Mouse (Mus musculus) neural tube, embryonic 12.5 days (tissue): ENCODE measurements at regions not wholly inside any gene's neighbourhood (a gene's known extent, or its start where the extent isn't known, plus 50 kb on each side); places are given as distances from the start of the nearest gene placed in this dataset.

Experiments
- ATAC-seq: fragments of 200-750 bp; cut with Nextera tagmentation; 2 replicates; pipeline ENCODE4 v1.8.0; 2017; ENCODE audit warnings: low read depth, mild to moderate bottlenecking, moderate TSS enrichment, moderate library complexity; ENCODE audit not compliant: low FRiP score
- H3K27ac ChIP-seq: fragments of 300-500 bp; sonication (generic); 2 replicates; pipeline ENCODE4 v1.5.1; 2016
- H3K27me3 ChIP-seq: fragments of 300-500 bp; sonication (generic); replicated peaks from 2 replicates; pipeline ENCODE4 v1.6.1; 2016; ENCODE audit warnings: mild to moderate bottlenecking
- H3K36me3 ChIP-seq: fragments of 300-500 bp; sonication (generic); 2 replicates; pipeline ENCODE4 v1.6.1; 2016; ENCODE audit warnings: mild to moderate bottlenecking
- H3K4me1 ChIP-seq: fragments of 300-500 bp; sonication (generic); 2 replicates; pipeline ENCODE4 v1.6.1; 2016
- H3K4me2 ChIP-seq: fragments of 300-500 bp; sonication (generic); replicated peaks from 2 replicates; pipeline ENCODE4 v1.6.1; 2016; ENCODE audit warnings: mild to moderate bottlenecking
- H3K4me3 ChIP-seq: fragments of 300-500 bp; sonication (generic); 2 replicates; pipeline ENCODE4 v1.5.1; 2016
- H3K9ac ChIP-seq: fragments of 300-500 bp; sonication (generic); 2 replicates; pipeline ENCODE4 v1.6.1; 2016; ENCODE audit warnings: mild to moderate bottlenecking
- H3K9me3 ChIP-seq: fragments of 300-500 bp; sonication (generic); 2 replicates; pipeline ENCODE4 v1.6.1; 2016; ENCODE audit warnings: mild to moderate bottlenecking
- whole genome bisulfite sequencing: fragments of 180-500 bp; shearing (Covaris S2); methylation state at CpG from one replicate; pipeline ENCODE4 v1.1.7; 2016; 5-methylcytosine and 5-hydroxymethylcytosine counted together

DNA sequence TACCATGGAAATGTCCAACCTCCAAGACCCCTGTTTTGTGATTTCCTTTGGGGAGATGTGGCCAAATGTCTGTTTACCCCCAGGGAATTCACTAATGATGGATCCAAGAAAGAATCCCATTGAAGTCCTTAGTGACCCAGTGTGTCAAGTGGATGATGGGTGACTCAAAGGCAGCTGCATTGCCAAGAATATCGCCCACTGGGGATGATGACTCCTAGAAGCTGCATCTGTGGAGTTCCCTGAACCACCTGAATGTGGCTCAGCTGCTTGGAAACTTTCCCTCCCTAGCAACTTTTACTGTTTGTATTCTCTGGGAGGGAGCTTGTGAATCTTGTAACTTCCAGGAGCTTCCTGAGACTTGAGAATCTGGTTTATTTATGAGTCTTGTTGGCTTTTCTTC is 578.3 kb downstream of the 1810013L24Rik start:
- H3K9me3 ChIP-seq = no peaks in the 10 kb centered on the region
- H3K4me3 ChIP-seq = no peak overlapping the region
- H3K27ac ChIP-seq = no peak overlapping the region
- no peak overlapping the region for H3K9ac ChIP-seq
- no peak overlapping the region for H3K4me2 ChIP-seq
- no peak for ATAC-seq
- no peaks in the 10 kb centered on the region for H3K4me1 ChIP-seq
- H3K27me3 ChIP-seq = no peaks in the 10 kb centered on the region
- 93% methylated on average over 1 of the region's 1 CpGs for WGBS
- no peaks in the 10 kb centered on the region for H3K36me3 ChIP-seq

DNA sequence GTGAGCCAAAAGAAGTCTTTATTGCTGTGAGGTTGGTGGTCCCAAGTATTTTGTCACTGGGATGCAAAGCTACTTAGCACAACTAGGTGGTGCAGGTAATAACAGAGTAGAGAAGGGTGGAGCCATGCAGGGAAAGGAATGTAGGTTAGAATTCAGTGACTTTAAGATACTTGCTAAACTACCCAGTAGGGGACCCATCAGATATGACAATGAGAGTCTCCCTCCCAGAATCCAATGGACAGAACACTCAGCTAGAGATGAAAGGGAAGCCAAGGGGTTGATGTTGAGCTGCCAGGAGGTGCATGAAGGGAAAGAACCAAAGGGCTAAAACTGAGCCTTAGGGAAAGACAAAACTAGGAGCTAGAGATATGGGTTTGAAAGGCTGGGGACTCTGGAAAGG is 564.9 kb downstream of the Grin2a start:
- Histone ChIP-seq H3K9ac (no peak overlapping the region), H3K9me3 (no peaks in the 10 kb centered on the region), H3K4me2 (no peak overlapping the region), H3K27ac (no peak overlapping the region), H3K27me3 (no peaks in the 10 kb centered on the region), H3K36me3 (no peaks in the 10 kb centered on the region), H3K4me1 (no peaks in the 10 kb centered on the region), H3K4me3 (no peak overlapping the region)
- no peak for ATAC-seq

DNA sequence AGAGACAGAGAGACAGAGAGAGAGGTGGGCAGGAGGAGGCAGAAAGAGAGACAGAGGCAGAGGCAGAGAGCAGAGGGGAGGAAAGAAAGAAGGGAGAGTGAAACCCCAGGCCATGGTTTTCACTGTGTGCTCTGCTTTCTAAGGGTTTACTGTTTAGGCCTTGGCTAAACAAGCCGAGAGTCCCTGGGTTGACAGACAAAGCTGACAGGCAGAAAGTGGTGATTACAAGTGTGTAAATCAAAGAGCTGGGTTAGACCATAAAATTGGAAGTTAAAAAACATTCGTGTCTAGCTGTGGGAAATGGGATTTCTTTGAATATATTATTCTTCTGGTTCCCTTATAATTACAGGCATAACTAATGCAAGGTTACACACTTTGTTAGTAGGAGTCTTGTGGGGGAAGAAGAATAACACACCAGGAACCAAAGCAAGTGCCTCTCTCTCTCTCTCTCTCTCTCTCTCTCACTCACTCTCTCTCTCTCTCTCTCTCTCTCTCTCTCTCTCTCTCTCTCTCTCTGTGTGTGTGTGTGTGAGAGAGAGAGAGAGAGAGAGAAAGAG is 556.0 kb downstream of the Grin2a start:
- H3K9me3 ChIP-seq = no peaks in the 10 kb centered on the region
- no peak overlapping the region for H3K4me2 ChIP-seq
- no peaks in the 10 kb centered on the region for H3K36me3 ChIP-seq
- H3K9ac ChIP-seq = no peak overlapping the region
- peak; percentile 85 for ATAC-seq
- 0 out of 2 replicates have a peak, but pooled peaks cover 4% of the 10 kb centered on the region for H3K27me3 ChIP-seq
- no peaks in the 10 kb centered on the region for H3K4me1 ChIP-seq
- no peak overlapping the region for H3K27ac ChIP-seq
- WGBS = 4% methylated on average over 2 of the region's 2 CpGs
- H3K4me3 ChIP-seq = no peak overlapping the region

DNA sequence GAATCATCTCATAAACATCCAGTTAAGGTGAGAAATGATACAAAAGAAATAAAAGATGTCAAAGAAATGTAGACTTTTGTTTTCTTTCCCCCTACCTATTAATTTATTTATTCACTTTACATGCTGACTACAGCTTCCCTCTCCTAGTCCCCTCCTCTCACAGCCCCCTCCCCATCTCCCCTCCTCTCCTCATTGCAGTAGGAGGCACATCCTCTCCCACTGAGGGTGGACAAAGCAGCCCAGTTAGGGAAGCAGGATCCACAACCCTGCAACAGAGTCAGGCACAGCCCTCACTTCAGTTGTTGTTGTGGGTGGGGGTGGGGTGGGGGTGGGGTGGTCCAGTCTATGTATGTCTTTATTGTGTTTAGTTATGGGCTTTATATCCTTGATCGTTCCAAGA is 555.5 kb downstream of the Grin2a start:
- Histone ChIP-seq H3K4me3 (no peak overlapping the region), H3K9ac (no peak overlapping the region), H3K27ac (no peak overlapping the region), H3K4me2 (no peak overlapping the region), H3K27me3 (0 out of 2 replicates have a peak, but pooled peaks cover 4% of the 10 kb centered on the region), H3K36me3 (no peaks in the 10 kb centered on the region), H3K4me1 (no peaks in the 10 kb centered on the region), H3K9me3 (no peaks in the 10 kb centered on the region)
- peak; percentile 77 for ATAC-seq
- WGBS = 56% methylated on average over 1 of the region's 1 CpGs

DNA sequence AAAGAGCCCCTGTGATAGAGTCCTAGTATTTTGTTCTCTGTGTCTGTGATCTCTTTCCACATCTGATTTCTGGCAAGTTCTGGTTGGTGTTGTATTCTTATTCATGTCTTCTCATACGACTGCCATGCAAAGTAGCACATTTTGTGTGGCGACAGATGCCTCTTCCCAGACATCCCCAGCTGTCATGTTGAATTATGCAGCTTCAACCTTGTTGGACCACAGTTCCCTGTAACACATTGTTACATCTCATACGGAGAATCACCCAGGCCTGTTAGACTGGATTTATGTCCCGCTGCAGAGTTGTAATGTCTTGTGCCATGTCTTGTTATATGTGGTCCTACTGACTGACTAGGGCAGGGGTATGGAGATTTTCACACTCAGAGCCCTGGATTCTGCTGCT is 543.3 kb downstream of the Grin2a start:
- no peak overlapping the region for H3K4me3 ChIP-seq
- no peak overlapping the region for H3K9ac ChIP-seq
- WGBS = 70% methylated on average over 4 of the region's 4 CpGs
- H3K9me3 ChIP-seq = no peaks in the 10 kb centered on the region
- no peak overlapping the region for H3K27ac ChIP-seq
- H3K4me1 ChIP-seq = no peaks in the 10 kb centered on the region
- no peaks in the 10 kb centered on the region for H3K27me3 ChIP-seq
- H3K36me3 ChIP-seq = no peaks in the 10 kb centered on the region
- H3K4me2 ChIP-seq = no peak overlapping the region
- ATAC-seq = no peak

DNA sequence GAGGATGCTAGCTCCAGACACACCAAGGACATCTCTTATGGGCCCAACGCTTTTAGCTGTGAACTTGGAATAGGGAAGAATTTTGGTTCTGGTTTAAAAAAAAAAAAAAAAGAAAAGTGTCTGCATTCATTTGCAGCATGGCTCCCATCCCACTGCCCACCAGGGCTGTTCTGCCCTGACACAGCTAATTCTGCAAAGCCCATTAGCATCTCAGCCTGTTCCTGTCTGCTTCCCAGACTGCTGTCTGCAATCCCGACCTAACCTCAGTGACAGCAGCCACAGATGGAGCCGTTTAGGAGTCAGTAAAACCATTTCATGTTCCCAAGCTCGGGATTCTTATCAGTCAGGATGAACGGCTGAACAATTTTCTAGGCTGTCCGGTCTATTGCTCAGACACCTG is 537.8 kb downstream of the Grin2a start:
- H3K4me3 ChIP-seq = no peak overlapping the region
- WGBS = 63% methylated on average over 6 of the region's 6 CpGs
- H3K27ac ChIP-seq = no peak overlapping the region
- no peaks in the 10 kb centered on the region for H3K9me3 ChIP-seq
- no peaks in the 10 kb centered on the region for H3K36me3 ChIP-seq
- H3K27me3 ChIP-seq = no peaks in the 10 kb centered on the region
- ATAC-seq = no peak
- H3K4me2 ChIP-seq = no peak overlapping the region
- no peaks in the 10 kb centered on the region for H3K4me1 ChIP-seq
- no peak overlapping the region for H3K9ac ChIP-seq

DNA sequence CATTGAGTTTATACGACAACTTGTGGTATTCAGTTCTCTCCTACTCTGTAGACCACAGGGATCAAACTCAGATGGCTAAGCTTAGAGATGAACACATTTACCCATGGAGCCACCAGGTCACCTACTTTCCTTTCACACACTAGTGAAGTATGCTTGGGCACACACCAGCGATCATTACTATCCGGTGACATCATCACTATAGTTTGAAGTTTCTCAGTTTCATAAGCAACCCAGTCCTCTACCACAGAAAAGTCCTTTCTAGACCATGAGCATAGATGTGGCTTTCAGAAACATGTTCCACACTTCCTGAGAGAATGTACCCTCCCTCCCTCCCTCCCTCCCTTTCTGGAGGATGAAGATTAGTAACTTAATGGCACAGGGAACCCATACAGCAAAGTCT is 532.9 kb downstream of the Grin2a start:
- no peaks in the 10 kb centered on the region for H3K27me3 ChIP-seq
- H3K27ac ChIP-seq = no peak overlapping the region
- no peak overlapping the region for H3K9ac ChIP-seq
- ATAC-seq = no peak
- H3K36me3 ChIP-seq = no peaks in the 10 kb centered on the region
- H3K4me3 ChIP-seq = no peak overlapping the region
- H3K4me1 ChIP-seq = no peaks in the 10 kb centered on the region
- H3K9me3 ChIP-seq = no peaks in the 10 kb centered on the region
- 86% methylated on average over 3 of the region's 3 CpGs for WGBS
- no peak overlapping the region for H3K4me2 ChIP-seq

DNA sequence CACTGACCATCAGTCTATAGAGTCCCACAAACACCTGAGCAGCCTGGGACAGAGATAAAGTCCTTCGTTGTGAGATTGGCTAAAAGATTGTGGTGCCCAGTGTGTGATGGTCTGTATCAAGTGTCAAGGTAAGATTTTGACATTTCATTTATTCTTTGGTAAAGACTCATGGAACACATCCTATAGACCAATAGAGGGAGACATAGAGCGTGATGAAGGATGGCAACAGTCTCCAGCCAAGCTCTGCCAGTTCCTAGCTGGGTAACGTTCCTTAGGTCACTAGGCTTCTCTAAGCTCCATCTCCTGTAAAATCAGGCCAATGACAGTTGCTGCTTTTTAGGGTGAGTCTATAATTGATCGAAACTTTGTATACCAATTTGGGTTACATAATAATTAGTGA is 526.0 kb downstream of the Grin2a start:
- Histone ChIP-seq H3K36me3 (no peaks in the 10 kb centered on the region), H3K9me3 (no peaks in the 10 kb centered on the region), H3K27me3 (no peaks in the 10 kb centered on the region), H3K9ac (no peak overlapping the region), H3K4me3 (no peak overlapping the region), H3K4me2 (no peak overlapping the region), H3K27ac (no peak overlapping the region), H3K4me1 (no peaks in the 10 kb centered on the region)
- WGBS = 69% methylated on average over 4 of the region's 4 CpGs
- no peak for ATAC-seq

DNA sequence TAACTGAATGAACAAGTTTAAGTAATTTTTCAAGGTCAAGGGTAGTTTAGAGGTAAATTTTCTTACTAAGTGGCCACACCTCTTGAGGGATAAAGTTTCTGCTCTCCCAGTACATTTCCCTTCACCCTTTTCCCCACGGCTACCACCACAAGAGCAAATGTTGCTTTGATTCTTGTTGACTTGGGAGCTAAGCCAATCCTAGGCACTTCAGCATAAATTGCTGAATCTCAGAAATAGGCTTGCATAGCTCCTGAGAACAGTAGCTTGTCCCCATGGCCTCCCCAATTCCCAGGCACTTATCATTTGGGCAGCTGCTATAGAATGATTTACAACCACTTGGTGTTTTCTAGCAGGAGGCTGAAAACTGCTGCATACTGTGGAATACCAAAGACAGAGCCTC is 510.1 kb downstream of the Grin2a start:
- Histone ChIP-seq H3K27ac (no peak overlapping the region), H3K4me2 (no peak overlapping the region), H3K4me1 (no peaks in the 10 kb centered on the region), H3K4me3 (no peak overlapping the region), H3K9ac (no peak overlapping the region), H3K36me3 (no peaks in the 10 kb centered on the region), H3K27me3 (no peaks in the 10 kb centered on the region), H3K9me3 (no peaks in the 10 kb centered on the region)
- ATAC-seq = no peak
- whole genome bisulfite sequencing = 80% methylated on average over 1 of the region's 1 CpGs

DNA sequence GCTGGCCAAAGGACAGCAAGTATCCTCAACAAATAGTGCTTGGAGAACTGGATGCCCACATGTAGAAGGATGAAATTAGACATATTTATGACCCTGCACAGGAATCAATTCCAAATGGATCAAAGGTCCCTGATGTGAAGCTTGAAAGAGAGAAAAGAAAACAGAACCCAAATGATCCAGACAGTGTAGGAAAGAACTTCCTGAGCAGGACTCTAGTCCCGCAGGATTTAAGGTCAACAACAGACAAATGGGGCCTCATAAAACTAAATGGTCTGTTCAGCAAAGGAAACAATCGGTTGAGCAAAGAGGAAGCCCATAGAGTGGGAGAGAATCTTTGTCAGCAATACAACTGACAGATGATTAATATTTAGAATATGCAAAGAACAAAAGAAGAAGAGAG is 497.1 kb downstream of the Grin2a start:
- 8% methylated on average over 2 of the region's 2 CpGs for WGBS
- Histone ChIP-seq H3K4me1 (no peaks in the 10 kb centered on the region), H3K9ac (no peak overlapping the region), H3K4me3 (no peak overlapping the region), H3K9me3 (no peaks in the 10 kb centered on the region), H3K27ac (no peak overlapping the region), H3K27me3 (no peaks in the 10 kb centered on the region), H3K36me3 (no peaks in the 10 kb centered on the region), H3K4me2 (no peak overlapping the region)
- ATAC-seq = no peak

DNA sequence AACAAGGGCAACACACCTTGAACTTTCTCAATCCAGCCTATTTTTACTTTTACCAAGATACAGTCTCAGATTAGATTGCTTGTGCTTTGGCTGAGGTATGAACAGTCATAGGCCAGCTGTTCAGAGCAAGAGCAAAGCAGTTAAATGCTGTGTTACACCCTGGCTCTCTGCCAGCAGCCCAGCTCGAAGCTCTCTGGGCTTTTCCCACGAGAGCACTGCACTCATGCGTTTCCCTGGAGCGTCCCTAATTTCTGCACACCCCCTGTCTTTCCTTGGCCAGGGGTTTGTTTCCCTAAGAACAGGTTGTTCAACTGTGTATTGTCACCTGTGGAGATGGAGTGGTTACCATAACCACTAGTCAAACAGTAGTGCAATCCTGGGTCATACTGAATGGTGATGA is 493.6 kb downstream of the Grin2a start:
- H3K9me3 ChIP-seq = no peaks in the 10 kb centered on the region
- H3K4me3 ChIP-seq = no peak overlapping the region
- 55% methylated on average over 4 of the region's 4 CpGs for WGBS
- no peak overlapping the region for H3K27ac ChIP-seq
- 0 out of 2 replicates have a peak, but pooled peaks have one; percentile 13 for ATAC-seq
- no peaks in the 10 kb centered on the region for H3K4me1 ChIP-seq
- H3K4me2 ChIP-seq = no peak overlapping the region
- no peaks in the 10 kb centered on the region for H3K36me3 ChIP-seq
- no peaks in the 10 kb centered on the region for H3K27me3 ChIP-seq
- H3K9ac ChIP-seq = no peak overlapping the region

DNA sequence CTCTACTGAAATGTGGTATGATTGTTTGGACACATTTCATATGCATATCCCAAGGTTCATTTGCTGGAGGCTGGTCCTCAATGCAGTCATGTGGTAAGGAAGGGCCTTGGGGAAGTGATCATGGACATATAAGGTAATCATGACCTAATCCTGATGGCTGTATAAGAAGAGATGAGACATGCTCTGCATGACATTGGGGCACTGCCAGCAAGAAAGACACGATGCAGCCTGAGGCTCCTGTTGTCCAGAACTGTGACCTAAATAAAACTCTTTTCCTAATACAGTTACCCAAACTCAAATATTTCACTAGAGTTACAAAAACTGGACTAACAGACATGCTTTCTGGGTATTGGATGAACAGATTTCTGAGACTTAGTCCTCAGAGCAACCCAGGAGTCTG is 485.7 kb downstream of the Grin2a start:
- WGBS = 92% methylated on average over 1 of the region's 1 CpGs
- no peak for ATAC-seq

DNA sequence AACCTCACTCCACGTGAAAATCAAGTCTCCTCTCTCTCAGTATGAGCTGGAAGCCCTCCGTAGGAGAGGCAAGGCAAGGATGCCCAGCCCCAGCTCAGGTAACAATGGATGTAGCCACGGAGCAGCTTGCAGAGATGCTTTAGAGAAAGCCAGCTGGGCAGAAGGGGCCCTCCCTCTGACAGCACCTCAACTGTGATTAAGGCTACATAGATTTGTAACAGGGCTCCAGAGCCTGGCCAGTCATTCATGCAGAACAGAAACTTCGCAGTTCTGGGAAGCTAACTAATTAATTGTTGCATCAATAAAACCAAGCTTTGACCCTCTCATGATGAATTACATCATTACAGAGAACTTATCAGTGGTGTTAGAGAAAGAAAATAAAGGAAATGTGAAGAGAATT is 480.8 kb downstream of the Grin2a start:
- WGBS = 59% methylated on average over 4 of the region's 4 CpGs
- H3K27me3 ChIP-seq = no peaks in the 10 kb centered on the region
- 0 out of 2 replicates have a peak, but pooled peaks cover 3% of the 10 kb centered on the region for H3K9me3 ChIP-seq
- no peak for ATAC-seq
- no peak overlapping the region for H3K4me2 ChIP-seq
- no peak overlapping the region for H3K27ac ChIP-seq
- no peaks in the 10 kb centered on the region for H3K4me1 ChIP-seq
- H3K9ac ChIP-seq = no peak overlapping the region
- no peak overlapping the region for H3K4me3 ChIP-seq
- no peaks in the 10 kb centered on the region for H3K36me3 ChIP-seq

More for the DNA sequence above, 485.7 kb downstream of the Grin2a start:
- no peak overlapping the region for H3K27ac ChIP-seq
- H3K9me3 ChIP-seq = no peaks in the 10 kb centered on the region
- no peaks in the 10 kb centered on the region for H3K36me3 ChIP-seq
- H3K4me1 ChIP-seq = no peaks in the 10 kb centered on the region
- no peak overlapping the region for H3K4me2 ChIP-seq
- no peak overlapping the region for H3K4me3 ChIP-seq
- H3K27me3 ChIP-seq = no peaks in the 10 kb centered on the region
- H3K9ac ChIP-seq = no peak overlapping the region
